Mouse (Mus musculus) CD8-positive naive resting alpha-beta T cell, adult 2 months (primary cell): ENCODE results near the gene Fbxw17.
"Not testable (repeated sequence)": the region's sequence is repeated elsewhere in the genome, so short reads cannot be mapped to it uniquely, and the experiment has no call there.

Experiments
- DNase-seq, 2 experiments: peaks; one replicate each; pipeline ENCODE4 v3.0.0; 2022; ENCODE audit warnings: low read depth in 2 of 2, low spot score in 2 of 2

The Fbxw17 gene

DNA sequence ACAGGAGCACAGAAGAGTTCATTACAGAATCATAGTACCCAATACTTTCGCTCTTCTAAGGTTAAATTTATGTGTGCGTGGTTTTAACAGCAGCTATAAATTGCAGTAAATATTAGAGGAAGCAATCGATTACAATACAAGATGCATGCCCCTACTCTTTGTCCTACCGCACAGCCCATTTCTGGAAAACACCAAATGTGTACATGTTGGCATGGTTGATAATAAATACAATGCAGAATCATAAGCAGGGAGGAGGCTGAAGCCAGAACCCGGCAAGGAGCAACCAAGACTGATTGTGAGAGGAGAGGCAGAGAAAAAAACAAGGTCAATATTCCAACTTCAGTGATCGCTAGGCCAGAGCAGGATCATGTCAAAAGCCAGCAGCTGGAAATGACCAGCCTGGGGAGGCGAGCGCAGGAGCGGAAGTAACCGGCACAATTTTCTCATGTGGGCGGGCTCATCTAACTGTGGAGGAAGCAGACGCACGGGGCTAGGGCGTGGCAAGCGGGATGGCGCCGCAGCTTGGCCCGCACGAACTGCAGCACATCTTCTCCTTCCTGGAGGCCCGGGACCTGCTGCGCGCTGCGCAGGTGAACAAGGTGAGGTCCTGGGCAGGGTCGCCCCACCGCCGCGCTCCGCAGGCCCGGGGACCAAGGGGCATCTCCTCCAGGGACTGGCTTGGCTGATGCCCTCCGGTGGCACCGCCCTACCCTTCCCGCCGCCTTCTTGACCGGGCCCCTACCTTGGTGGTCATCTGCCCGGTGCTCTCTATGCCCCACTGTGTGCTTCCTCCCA lies at the start of gene Fbxw17:
Fbxw17 (plus strand) TSS at position 476 of the 795 bp plus-strand sequence.
- peak; percentile 18 to 22 for DNase-seq

DNA sequence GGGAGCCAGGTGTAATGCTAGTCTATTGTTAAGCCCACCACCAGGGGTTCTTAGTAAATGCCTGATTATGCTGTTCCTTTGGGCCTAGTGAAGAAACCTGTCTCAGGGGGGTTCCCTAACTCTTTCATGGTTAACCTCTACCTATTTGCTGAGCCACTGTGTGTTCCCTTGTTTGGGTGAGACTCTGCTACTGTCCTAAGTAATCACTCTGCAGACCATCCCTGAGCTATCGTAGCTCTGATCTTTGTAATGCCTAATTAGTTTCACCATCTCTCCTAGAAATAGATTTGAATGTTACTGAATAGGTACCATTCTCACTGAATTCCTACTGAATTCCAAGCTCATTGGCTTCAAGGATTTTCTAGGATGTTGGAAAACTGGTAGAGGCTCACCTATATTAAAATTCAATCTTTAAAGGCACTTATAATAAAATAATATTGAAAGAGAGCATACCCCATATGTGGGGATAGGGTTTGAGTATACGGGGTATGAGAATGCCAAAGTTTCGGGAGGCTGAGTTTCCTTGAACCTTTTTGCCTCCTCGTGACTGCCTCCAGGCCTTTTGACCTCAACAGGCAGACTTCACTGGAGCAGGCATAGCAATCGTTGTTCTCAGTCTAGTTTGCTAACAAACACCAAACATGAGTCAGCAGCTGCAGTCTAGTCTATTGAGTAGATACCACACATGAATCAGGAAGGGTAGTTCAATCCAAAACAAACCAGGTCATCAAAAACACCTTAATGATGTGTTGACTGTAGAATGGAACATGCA lies 44.5 kb upstream of the Fbxw17 start:
- DNase-seq: not testable (repeated sequence)

DNA sequence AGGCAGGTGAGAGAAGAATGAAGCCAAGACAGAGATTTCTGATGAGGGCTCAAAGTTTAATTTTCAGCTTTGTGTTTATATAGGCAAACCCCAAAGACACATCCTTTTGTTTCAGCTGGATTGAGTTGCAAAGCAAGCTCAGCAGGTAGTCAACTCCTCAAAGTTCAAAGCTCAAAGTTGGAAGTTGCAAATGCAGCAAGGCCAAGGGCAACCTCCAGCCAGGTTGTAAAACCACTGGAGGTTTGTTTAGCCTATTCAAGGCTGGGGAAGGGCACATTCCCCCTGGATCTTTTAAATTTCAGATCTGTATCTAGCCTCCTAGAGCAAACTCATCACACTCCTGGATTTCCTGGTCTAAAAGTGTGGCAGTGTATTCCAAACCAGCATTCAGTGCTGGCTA lies 28.5 kb upstream of the Fbxw17 start:
- DNase-seq: not testable (repeated sequence)

DNA sequence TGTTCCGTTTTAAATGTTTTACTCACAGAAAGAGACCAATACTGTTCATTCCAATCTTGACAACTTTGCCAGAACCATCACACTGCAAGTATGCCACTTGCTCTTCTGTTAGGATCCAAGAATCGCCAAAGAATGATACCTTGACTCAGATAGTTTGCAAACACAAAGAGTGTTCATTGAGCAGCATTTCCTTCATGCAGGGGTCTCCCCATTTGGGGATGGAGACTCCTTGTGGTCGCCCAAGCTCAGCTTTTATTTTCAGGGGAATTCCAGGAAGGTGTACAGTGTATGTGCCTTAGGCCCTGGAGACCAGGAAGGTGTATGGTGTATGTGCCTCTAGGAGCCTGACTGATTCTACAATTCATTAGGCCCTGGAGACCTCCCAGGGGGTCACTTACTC lies 757 bp downstream of the Fbxw17 start:
- no peak for DNase-seq

DNA sequence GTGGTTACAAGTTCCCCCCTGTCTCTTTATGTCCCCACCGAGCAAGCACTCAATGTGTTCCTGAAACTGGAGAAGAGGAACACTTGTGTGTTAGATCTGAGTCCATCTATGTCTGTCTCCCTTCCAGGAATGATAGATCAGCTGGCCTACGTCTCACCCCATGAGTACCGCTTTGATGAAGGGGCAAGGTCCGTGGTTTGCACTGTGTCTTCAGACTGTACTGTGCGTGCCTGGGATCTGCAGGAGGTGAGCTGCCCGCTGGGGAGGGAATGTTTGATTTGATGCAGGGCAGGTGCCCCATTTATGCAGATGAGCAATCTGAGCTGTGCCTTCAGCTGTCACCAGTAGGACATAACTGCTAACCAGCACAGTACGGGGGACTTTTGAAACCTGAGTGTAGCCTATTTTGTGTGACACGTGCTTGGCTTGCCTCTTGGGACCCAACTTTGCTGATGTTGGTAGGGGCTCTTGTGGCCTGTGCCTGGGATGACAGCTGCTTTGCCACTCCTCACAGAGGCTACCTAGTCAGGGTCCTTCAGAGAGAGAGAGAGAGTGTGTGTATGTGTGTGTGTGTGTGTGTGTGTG lies 6.1 kb downstream of the Fbxw17 start:
- no peak for DNase-seq

DNA sequence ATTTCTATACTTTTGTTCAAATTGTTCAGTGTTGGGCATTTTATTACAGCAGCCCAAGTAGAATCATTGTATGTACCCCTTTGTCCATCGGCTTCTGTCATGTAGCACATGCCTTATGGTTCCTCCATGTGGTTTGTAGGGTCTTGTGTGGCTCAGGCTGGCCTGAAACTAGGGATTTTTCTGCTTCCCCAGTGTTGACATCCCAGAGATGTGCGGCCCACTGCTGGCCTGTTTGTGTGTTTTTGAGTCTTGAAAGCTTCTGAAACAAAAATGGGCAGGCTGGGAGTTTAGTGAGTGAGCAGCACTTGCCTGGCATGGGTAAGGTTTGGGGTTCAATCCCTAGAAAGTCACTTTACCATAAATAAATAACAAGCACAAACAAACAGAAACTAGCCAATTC lies 6.9 kb downstream of the Fbxw17 start:
- DNase-seq: no peak

DNA sequence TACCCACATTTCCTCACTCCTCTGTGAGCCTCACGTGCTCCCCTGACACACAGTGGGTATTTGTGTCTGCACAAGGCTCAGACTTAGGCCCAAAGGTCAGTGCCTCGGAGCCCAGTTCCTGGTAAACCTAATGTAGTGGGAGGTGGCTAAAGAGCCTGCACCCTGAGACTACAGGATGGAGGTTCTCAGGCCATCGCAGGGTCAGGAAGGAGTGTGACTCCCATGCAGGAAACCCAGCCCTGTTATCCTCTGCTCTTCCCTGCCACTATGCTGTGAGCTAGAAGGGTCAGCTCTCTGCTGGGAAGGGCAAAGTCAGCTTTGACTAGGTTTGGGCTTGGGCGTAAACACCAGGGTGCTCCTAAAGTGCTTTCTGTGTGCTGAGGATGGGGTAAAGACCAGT lies 9.0 kb downstream of the Fbxw17 start:
- DNase-seq: no peak

DNA sequence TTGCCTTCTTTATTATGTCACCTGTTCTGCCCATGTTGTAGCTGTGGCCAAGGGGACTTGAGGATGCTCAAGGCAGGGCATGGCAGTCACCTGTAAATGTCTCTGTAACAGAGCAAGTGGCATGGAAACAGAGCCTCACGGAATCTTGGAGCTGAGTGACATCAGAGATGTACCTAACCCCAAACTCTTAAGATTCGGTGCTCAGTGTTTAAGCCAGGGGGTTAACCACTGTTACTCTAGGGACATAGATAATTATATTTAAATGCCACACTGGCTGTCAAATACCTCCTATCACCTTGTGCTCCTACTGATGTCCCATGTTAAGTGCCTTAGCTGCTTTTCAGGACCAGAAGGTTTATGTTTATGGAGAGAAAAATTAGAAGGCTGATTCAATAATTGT lies 26.1 kb downstream of the Fbxw17 start, which contains the start of gene Gm47429:
Gm47429 (minus strand) TSS at position 101 of the 400 bp plus-strand sequence.
- no peak for DNase-seq

DNA sequence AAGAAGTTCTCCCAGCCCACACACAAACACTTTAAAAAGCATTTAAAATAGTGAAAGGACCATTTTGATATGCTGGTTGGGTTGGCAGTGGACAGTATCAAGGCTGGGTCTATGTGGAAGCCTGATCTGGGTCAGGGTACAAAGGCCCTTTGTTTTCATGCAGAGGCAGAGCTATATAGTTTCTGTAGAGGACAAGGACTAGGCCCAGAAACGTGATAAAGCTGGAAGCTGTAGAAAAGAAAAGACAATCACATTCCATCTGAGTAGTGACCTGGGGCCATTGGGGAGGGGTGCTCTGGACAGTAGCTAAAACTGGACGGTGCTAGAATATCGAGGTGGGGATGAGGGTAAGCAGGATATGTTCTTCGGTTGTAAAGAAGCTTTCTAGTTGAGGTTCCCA lies 27.6 kb downstream of the Fbxw17 start:
- DNase-seq: no peak

DNA sequence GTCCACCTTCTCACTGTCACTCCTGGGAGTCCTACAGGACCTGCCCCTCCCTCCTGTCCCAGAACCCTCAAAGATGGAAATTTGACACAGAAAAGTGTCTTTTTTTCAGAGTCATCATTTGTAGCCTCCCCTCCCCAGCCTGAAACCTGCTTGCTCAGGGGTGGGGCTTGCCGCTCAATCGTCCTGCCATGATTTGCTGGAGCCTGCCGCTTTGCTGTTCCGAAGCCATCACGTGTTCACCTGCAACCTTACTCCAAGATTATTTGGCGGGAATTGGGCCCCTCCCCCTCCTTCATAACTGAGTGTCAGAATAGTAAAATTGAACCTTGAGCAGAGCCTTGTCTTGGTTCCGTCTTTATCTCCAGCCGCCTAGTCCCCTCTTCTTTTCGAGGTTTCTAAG lies 34.6 kb downstream of the Fbxw17 start:
- DNase-seq: not testable (repeated sequence)

DNA sequence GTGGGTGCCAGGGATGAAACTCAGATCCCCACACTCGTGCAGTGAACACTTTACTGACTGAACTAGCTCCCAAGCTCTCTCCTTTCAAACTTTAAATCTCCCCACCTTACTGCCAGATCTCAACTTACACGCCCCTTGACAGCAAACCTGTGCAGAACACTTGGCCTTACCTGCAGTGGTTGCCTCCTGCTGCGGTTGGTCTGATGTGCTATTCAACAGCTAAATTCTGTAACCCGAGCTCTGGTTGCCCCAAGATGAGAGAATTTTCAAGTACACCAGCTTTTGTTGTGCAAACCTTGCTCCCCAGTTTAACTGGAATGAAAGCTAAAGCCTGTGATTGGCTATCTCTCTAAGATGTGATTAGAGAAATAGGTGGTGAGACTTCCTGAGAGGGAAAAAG lies 35.8 kb downstream of the Fbxw17 start:
- DNase-seq: no peak

DNA sequence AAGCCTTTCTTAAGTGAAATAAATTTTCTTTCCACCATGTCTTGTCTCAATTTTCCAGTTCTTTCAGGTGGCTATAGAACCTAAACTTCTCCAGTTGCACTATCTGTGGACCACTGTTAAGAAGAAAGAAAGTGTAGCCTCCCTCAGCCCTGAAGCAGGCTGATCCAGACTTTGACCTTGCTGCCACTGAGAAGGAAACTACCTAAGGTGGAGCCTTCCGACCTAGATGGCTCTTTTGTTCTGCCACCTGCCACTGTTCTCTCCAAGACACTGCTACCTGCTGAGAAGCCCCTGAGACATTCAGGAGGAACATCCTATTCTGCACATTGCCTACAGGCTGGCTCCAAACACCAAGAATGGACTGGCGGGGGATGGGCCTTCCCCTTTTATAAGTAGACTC lies 42.8 kb downstream of the Fbxw17 start:
- not testable (repeated sequence) for DNase-seq

DNA sequence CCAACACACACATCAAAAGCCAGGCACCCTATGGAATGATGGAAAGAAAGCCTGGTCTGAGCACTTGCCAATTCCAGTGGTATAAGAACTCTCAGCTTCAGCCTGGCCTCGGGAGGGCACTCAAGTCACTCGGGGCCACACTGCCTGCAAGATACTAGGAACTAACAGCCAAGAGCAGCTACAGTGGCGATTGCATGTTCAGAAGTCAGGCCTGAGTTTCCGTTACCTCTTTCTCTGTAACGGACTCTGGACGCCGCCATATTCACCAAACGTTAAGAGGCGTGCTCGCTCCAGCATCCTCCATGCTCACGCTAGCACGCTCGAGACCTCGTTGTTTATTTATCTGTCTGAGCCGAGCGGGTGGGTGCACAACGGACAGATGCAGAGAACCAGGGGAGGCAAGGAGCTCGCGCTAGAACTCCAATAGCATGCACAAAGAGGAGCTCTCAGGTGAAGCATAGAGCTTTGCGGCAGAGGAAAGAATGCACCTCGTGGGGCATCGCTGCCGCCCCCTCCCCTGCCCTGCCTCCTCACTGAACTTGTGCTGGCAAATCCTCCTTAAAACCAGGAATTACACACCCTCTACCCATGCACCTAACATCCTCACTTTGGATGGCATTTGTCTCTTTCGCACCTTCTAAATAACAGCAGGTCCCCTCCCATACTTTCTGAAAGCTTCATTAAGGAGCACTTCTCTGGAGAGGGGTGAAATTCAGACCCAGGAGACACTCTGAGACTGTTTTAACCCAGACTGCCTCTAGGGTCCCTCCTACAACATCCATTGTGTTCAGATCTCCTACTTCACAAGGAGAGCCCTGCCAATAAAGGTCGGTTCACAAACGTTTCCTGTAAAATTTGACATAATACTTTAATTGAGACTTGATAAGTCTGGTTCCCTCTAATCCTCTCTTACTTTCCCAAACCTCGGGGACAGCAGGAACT lies 47.2 kb downstream of the Fbxw17 start:
- no peak for DNase-seq

DNA sequence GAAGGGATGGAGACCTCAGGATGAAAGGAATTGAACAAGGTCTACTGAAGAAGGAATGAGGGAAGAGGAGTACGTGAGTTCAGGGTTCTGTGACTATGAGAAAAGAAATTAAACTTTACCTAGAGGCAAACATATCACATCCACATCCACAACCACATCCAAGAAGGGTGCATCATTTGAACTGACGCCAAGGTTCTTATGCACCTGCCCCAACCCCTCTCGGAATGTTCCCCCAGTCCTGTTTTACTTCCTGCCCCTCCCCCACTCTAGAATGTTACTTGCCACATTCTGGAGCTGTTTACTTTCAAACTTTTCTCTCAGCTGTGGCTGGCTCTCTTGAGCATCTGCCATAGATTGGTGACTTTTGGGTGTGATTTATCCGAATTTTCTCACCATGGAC lies 49.3 kb downstream of the Fbxw17 start, which contains the start of gene Nutm2:
Nutm2 (plus strand) TSS at position 301 of the 400 bp plus-strand sequence.
- no peak for DNase-seq
